Mouse (Mus musculus) embryonic facial prominence, embryonic 12.5 days (tissue): Measurements from ENCODE around the gene Pigl. TPM values are rescaled to one million over a fixed set of nuclear protein-coding genes. Genes with fewer than 3 reads are reported as not detected.

Experiments used
- ATAC-seq: fragments of 200-750 bp; cut with Nextera tagmentation; 2 replicates; pipeline ENCODE4 v1.8.0; 2017; ENCODE audit not compliant: insufficient number of reproducible peaks, insufficient read depth, low FRiP score, low TSS enrichment
- H3K27ac ChIP-seq: fragments of 300-500 bp; sonication (generic); 2 replicates; pipeline ENCODE4 v1.5.1; 2016; ENCODE audit warnings: mild to moderate bottlenecking
- H3K27me3 ChIP-seq: fragments of 300-500 bp; sonication (generic); 2 replicates; pipeline ENCODE4 v1.6.1; 2016; ENCODE audit warnings: mild to moderate bottlenecking, moderate library complexity
- H3K36me3 ChIP-seq: fragments of 300-500 bp; sonication (generic); 2 replicates; pipeline ENCODE4 v1.6.1; 2016; ENCODE audit warnings: mild to moderate bottlenecking
- H3K4me1 ChIP-seq: fragments of 300-500 bp; sonication (generic); 2 replicates; pipeline ENCODE4 v1.6.1; 2016
- H3K4me2 ChIP-seq: fragments of 300-500 bp; sonication (generic); replicated peaks from 2 replicates; pipeline ENCODE4 v1.6.1; 2016; ENCODE audit warnings: mild to moderate bottlenecking, moderate library complexity
- H3K4me3 ChIP-seq: fragments of 300-500 bp; sonication (generic); 2 replicates; pipeline ENCODE4 v1.5.1; 2016; ENCODE audit warnings: mild to moderate bottlenecking
- H3K9ac ChIP-seq: fragments of 300-500 bp; sonication (generic); 2 replicates; pipeline ENCODE4 v1.6.1; 2016; ENCODE audit warnings: mild to moderate bottlenecking, moderate library complexity
- H3K9me3 ChIP-seq: fragments of 300-500 bp; sonication (generic); 2 replicates; pipeline ENCODE4 v1.6.1; 2016; ENCODE audit warnings: mild to moderate bottlenecking, moderate library complexity
- WGBS: fragments of 180-500 bp; shearing (Covaris S2); methylation state at CpG from one replicate; pipeline ENCODE4 v1.1.7; 2016; 5-methylcytosine and 5-hydroxymethylcytosine counted together
- polyA plus RNA-seq: library from polyadenylated mRNA; unstranded; fragments of >200 nt; fragmentation: Nextera tagmentation; extraction: Ambion mirVana; gene quantifications from 2 replicates; pipeline ENCODE4 v1.2.1, GENCODE M21; 2016

Gene Pigl
- polyA plus RNA-seq, 1 experiment from 2014 or later: 11.0 TPM

DNA sequence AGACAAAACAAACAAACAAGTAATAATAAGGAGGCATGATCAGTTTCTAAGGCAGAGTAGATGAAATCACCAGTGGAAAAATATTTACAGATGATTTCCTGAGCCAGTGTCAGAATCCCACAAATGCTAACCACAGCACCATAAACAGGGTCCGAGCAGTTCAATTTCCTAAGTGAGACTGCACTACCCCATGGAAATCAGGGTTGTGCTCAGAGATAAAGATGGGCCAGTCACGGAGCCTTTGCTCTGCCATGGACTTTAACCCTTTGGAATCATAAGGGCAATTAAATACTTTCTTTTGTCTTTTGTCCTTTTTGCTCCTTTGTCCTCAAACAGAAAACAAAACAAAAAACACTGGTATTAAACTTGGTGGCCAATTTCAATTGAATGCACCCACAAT lies 64.0 kb downstream of the Pigl start:
- H3K27me3 ChIP-seq: no peaks in the 10 kb centered on the region
- H3K4me2 ChIP-seq: no peak overlapping the region
- ATAC-seq: no peak
- 66% methylated on average over 2 of the region's 2 CpGs for WGBS
- no peak overlapping the region for H3K4me3 ChIP-seq
- H3K4me1 ChIP-seq: peaks cover 5% of the 10 kb centered on the region; the same call in 1 of the 2 replicates
- H3K9ac ChIP-seq: no peak overlapping the region
- no peak overlapping the region for H3K27ac ChIP-seq
- H3K9me3 ChIP-seq: no peaks in the 10 kb centered on the region
- 0 out of 2 replicates have a peak, but pooled peaks cover 3% of the 10 kb centered on the region for H3K36me3 ChIP-seq

DNA sequence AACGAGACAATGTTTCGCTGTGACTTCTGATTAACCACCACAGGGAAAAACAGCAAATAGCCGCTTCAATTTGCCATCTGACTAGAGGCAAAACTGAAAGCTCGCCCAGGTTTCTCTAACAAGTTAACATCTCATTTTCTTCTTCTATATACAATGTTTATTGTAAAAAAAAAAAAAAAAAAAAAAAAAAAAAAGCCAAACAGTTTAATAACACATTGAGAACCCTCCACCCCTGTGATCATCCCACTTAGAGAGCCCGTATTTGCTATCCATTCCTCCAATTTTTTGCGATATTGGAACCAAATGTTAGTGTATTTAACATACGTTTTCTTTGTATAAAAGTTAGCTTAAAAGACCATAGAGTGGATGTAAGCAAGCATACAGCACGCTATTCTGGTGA lies 78.8 kb downstream of the Pigl start:
- Histone ChIP-seq H3K27me3 (peaks cover 3% of the 10 kb centered on the region; the same call in 1 of the 2 replicates), H3K4me1 (no peaks in the 10 kb centered on the region), H3K4me2 (peak overlapping the region; percentile 88; the same call in 1 of the 2 replicates), H3K27ac (no peak overlapping the region), H3K4me3 (no peak overlapping the region), H3K36me3 (peaks cover 2% of the 10 kb centered on the region; the same call in 1 of the 2 replicates), H3K9me3 (no peaks in the 10 kb centered on the region), H3K9ac (no peak overlapping the region)
- 76% methylated on average over 8 of the region's 8 CpGs for WGBS
- ATAC-seq: no peak

DNA sequence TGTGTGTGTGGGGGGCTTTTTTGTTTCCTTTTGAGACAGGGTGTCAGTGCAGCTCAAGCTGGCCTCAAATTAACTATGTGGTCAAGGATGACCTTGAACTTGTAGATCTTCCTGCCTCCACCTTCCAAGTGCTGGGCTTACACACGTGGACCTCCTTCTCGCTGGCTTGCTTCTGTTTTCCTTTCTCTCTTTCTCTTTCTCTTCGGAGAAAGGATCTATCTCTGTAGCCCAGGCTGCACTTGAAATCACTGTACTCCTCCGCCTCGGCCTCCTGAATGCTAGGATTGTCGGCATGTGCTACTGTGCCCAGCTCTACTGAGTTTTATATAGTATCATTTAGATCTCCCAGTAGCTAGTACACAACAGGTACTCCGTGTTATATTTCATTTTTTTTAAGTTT lies 79.3 kb downstream of the Pigl start:
- Histone ChIP-seq H3K36me3 (no peaks in the 10 kb centered on the region), H3K27ac (no peak overlapping the region), H3K4me2 (peak overlapping the region; percentile 88), H3K27me3 (peaks cover 3% of the 10 kb centered on the region; the same call in 1 of the 2 replicates), H3K9me3 (no peaks in the 10 kb centered on the region), H3K4me3 (peak overlapping the region; percentile 21), H3K9ac (no peak overlapping the region), H3K4me1 (no peaks in the 10 kb centered on the region)
- WGBS: 30% methylated on average over 7 of the region's 7 CpGs
- no peak for ATAC-seq

DNA sequence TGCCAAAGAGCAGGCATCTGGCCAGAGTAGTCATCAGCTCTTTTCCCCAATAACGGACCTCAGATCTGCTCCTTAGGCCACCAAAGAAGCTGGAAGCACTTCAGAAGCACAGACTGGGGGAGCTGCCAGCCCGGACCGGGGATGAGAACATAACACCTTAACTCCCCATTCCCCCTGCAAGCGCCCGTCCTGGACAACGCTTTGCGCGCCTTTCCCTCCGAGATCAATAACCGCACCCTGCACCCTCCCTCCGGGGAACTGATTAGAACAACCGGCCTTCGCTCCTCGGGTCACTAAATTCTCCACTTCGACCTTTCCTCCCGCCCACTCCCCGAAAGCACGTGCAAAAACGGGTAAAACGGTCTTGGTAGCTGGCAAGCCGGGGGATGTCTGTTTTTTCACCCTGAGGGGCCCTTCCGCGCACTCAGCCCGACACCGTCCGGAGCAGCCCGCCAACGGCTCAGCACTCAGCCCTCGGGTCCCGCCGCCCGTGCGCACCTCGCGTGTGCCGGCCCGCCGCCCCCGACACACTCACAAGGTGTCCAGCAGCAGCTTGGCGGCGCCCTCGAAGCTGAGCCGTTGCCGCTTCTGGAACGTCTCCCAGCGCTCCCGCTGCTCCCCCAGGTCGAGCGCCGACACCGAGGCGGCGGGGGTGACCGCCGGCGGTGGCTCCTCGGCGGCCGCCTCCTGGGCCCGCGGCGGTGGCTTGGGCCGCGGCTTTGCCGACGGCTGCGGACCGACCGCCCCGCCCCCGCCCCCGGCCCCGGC lies 80.2 kb downstream of the Pigl start:
- WGBS: under 1% methylated on average over 65 of the region's 73 CpGs
- Histone ChIP-seq H3K4me3 (peak overlapping the region; percentile 84), H3K9ac (peak overlapping the region; percentile 92), H3K9me3 (no peaks in the 10 kb centered on the region), H3K27me3 (peaks cover 3% of the 10 kb centered on the region; the same call in 1 of the 2 replicates), H3K36me3 (no peaks in the 10 kb centered on the region), H3K4me2 (peak overlapping the region; percentile 88), H3K4me1 (no peaks in the 10 kb centered on the region), H3K27ac (0 out of 2 replicates have a peak overlapping the region, but pooled peaks have one; percentile 51)
- peak; percentile 81; the same call in 1 of the 2 replicates for ATAC-seq

DNA sequence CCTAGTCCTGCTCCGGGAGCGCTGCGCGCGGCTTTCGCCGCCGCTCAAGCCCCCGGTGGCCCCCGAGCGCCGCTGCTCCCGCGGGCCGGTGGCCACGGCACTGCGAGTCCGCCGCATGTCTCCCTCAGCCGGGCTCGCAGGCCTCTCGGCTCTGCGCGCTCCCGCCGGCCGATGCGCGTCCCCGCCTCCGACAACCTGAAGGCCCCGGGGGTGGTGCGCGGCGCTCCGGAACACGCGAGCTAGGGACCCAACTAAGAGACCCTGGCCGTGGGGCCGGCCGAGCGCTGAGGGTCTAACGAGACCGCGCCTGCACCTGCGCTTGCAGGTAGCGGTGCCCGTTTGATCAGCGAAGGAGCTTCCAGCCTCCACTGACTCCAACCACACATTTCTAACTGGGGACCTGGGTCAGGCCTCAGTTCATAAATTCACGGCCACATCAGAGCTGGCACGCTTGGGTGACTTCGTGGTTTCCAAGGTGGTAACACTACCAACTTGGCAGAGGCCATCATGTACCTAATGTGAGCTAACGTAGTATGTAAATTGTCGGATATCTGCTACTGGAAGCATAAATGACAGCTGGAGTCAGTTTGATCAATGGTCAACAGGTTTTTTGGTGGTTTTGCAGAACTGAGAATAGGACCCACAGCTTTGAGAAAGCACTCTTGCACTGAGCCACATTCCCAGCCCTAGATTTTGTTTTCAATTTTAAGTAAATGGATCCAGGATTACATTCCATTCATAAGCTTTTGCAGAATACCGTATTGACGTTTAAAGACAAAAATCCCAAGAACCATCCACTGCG lies 81.0 kb downstream of the Pigl start, which contains the start of gene Cenpv:
TSS of gene Cenpv (minus strand) at position 173 of the 802 bp plus-strand sequence.
- 4% methylated on average over 57 of the region's 57 CpGs for WGBS
- Histone ChIP-seq H3K9me3 (no peaks in the 10 kb centered on the region), H3K9ac (peak within 1 kb of the TSS; percentile 92), H3K4me2 (peak within 1 kb of the TSS; percentile 88), H3K27ac (0 out of 2 replicates have a peak within 1 kb of the TSS, but pooled peaks have one; percentile 51), H3K27me3 (peaks cover 3% of the 10 kb centered on the region; the same call in 1 of the 2 replicates), H3K36me3 (no peaks in the 10 kb centered on the region), H3K4me3 (peak within 1 kb of the TSS; percentile 84), H3K4me1 (no peaks in the 10 kb centered on the region)
- 0 out of 2 replicates have a peak, but pooled peaks have one; percentile 76 for ATAC-seq

DNA sequence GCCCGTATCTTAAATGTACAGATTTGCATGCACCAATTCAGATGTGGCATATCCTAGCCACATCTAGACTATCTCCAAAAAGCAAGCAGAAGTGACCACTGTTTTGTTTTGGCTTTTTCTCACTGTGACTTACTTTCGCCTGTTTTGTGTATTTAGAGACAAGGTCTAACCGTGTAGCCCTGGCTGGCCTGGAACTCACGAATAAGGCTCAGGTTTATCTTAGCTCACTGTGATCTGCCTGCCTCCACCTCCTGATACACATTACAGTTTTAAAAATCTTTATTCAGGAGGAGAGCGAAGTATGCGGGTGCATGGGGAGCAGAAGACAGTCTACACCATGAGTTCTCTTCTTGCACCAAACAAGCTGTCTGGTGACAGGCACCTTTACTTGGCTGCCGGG lies 81.9 kb downstream of the Pigl start:
- 84% methylated on average over 7 of the region's 7 CpGs for WGBS
- Histone ChIP-seq H3K4me2 (no peak overlapping the region), H3K9ac (no peak overlapping the region), H3K4me3 (no peak overlapping the region), H3K36me3 (no peaks in the 10 kb centered on the region), H3K9me3 (no peaks in the 10 kb centered on the region), H3K27me3 (peaks cover 3% of the 10 kb centered on the region; the same call in 1 of the 2 replicates), H3K4me1 (no peaks in the 10 kb centered on the region), H3K27ac (no peak overlapping the region)
- no peak for ATAC-seq

DNA sequence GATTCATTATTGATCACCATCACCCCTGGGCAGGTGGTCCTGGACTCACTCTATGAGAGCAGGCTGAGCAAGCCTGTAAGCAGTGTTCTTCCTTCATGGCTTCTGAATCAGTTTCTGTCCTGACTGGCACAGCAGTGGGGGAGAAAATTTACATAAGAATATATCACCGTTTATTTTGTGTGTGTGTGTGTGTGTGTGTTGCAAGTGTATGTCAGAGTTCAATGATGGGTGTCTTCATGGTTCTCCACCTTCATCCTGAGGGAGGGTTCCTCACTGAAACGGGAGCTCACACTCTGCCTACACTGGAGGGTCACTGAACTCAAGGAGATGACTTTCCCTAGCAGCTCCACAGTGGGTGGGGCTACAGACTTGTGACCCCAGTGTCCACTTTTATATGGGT lies 82.7 kb downstream of the Pigl start:
- no peaks in the 10 kb centered on the region for H3K4me1 ChIP-seq
- 68% methylated on average over 2 of the region's 2 CpGs for WGBS
- H3K27me3 ChIP-seq: peaks cover 3% of the 10 kb centered on the region; the same call in 1 of the 2 replicates
- no peak for ATAC-seq
- no peak overlapping the region for H3K4me2 ChIP-seq
- H3K27ac ChIP-seq: no peak overlapping the region
- no peaks in the 10 kb centered on the region for H3K36me3 ChIP-seq
- no peaks in the 10 kb centered on the region for H3K9me3 ChIP-seq
- no peak overlapping the region for H3K4me3 ChIP-seq
- no peak overlapping the region for H3K9ac ChIP-seq

DNA sequence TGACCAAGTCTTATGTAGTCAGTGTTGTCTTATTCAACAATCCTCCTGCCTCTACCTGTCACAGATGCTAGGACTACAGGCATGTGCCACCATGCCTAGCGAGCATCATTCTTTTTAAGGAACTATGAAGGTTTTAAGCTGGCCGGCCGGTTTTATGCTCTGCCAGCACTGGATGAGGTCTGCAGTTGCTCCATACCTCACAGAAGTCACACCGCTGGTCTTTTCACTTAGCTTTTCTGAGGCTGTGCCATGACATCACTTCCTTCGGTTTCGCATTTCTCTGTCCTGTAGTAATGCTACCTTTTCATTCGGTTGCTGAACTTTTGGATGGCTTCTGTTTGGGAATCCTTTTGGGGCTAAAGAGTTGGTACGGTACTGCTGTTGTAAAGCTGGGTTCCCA lies 83.3 kb downstream of the Pigl start:
- no peaks in the 10 kb centered on the region for H3K4me1 ChIP-seq
- no peak for ATAC-seq
- no peak overlapping the region for H3K9ac ChIP-seq
- H3K27me3 ChIP-seq: peaks cover 3% of the 10 kb centered on the region; the same call in 1 of the 2 replicates
- 73% methylated on average over 8 of the region's 8 CpGs for WGBS
- H3K4me3 ChIP-seq: no peak overlapping the region
- H3K4me2 ChIP-seq: no peak overlapping the region
- no peaks in the 10 kb centered on the region for H3K9me3 ChIP-seq
- H3K36me3 ChIP-seq: no peaks in the 10 kb centered on the region
- H3K27ac ChIP-seq: no peak overlapping the region

DNA sequence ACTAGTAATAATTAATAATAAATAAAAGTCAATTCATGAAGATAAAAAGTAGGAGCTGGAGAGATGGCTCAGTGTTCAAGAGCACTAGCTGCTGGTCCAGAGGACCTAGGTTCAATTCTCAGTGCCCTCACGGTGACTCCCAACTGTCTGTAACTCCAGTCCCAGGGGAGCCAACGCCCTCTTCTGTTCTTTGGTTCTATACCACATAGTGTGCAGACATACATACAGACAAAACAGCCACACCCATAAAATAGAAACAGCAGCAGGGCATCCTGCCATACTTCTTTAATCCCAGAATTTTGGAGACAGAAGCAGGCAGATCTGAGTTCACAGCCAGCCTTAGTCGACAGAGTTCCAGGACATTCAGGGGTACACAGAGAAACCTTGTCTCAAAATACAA lies 85.7 kb downstream of the Pigl start:
- Histone ChIP-seq H3K9ac (no peak overlapping the region), H3K4me1 (no peaks in the 10 kb centered on the region), H3K36me3 (no peaks in the 10 kb centered on the region), H3K9me3 (no peaks in the 10 kb centered on the region), H3K4me3 (no peak overlapping the region), H3K27ac (no peak overlapping the region), H3K4me2 (no peak overlapping the region), H3K27me3 (peaks cover 3% of the 10 kb centered on the region; the same call in 1 of the 2 replicates)
- 89% methylated on average over 3 of the region's 3 CpGs for WGBS
- ATAC-seq: no peak

DNA sequence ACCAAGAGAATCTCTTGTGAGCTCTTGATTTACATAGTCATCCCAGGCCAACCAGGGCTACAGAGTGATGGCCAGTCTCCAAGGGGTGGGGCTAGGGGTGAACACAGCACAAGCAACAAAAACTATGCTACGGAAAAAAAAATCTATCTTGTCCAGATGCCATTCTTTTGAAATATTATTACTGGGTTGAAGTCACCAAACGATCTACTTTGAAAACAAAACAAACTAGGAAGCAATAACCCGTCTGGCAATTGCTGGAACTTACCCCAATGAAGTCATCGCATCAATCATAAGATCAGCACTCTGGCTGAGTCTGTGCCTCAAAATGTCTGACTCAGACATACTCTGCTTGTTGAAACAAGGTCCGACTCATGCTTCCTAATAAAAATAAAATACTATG lies 91.5 kb downstream of the Pigl start:
- Histone ChIP-seq H3K4me1 (peaks cover 22% of the 10 kb centered on the region), H3K27ac (peak overlapping the region; percentile 99), H3K9me3 (no peaks in the 10 kb centered on the region), H3K27me3 (no peaks in the 10 kb centered on the region), H3K36me3 (peaks cover 17% of the 10 kb centered on the region), H3K4me2 (peak overlapping the region; percentile 73), H3K4me3 (peak overlapping the region; percentile 68), H3K9ac (peak overlapping the region; percentile 94; the same call in 1 of the 2 replicates)
- WGBS: 26% methylated on average over 5 of the region's 5 CpGs
- no peak for ATAC-seq

DNA sequence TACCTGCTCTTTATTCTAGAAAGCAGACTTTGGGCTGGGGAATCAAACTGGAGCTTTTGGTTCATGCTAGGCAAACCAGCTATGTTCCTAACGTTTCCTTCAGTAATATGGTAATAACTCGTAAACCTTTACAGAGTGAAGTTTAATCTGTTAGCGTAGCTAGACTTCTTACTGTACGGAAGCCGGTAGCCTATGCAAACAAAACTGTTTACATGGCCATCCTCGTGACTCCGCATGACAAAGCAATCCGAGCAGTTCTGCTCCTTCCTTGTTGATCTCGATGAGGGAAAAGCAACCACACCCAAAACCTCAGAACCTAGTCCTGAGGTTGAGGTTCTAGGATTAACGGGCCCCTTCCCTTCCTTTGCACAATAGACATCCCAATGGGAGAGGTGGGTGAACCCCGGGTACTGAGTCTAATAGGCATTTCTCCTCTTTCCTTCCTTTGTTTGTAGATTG lies 92.0 kb downstream of the Pigl start:
- ATAC-seq: no peak
- H3K9me3 ChIP-seq: no peaks in the 10 kb centered on the region
- no peaks in the 10 kb centered on the region for H3K27me3 ChIP-seq
- H3K4me1 ChIP-seq: peaks cover 24% of the 10 kb centered on the region
- peak overlapping the region; percentile 94 for H3K9ac ChIP-seq
- H3K4me3 ChIP-seq: peak overlapping the region; percentile 68
- H3K4me2 ChIP-seq: peak overlapping the region; percentile 73
- peak overlapping the region; percentile 99 for H3K27ac ChIP-seq
- H3K36me3 ChIP-seq: peaks cover 22% of the 10 kb centered on the region
- WGBS: 1% methylated on average over 11 of the region's 11 CpGs
